Mouse (Mus musculus): ENCODE results near the gene Nat14.

Nat14 gene

GRCm38 (mm10) chr7:4948386-4948785 is 26.6 kb downstream of the Nat14 start:
- DNase-seq (ENCODE audit: low read depth, low spot score), result no peak

- DNase-seq (ENCODE audit: low read depth, low spot score), result no peak
Observed at GRCm38 (mm10) chr7:4950561-4951342, 28.9 kb downstream of the Nat14 start.

GRCm38 (mm10) chr7:4953815-4954445 is 32.1 kb downstream of the Nat14 start:
- DNase-seq (ENCODE audit: low read depth, low spot score), result no peak

- DNase-seq (ENCODE audit: low read depth, low spot score), result no peak
Observed at GRCm38 (mm10) chr7:4957361-4957760, 35.5 kb downstream of the Nat14 start.

- DNase-seq (ENCODE audit: low read depth, low spot score), result no peak
Observed at GRCm38 (mm10) chr7:4963527-4963926, 41.7 kb downstream of the Nat14 start.

GRCm38 (mm10) chr7:4964272-4964671 is 42.4 kb downstream of the Nat14 start, which contains the start of gene Sbk2:
Gene Sbk2, minus strand, starts transcription at chr7:4964406.
- DNase-seq (ENCODE audit: low read depth, low spot score), result peak; percentile 12

- DNase-seq (ENCODE audit: low read depth, low spot score), result no peak
Observed at GRCm38 (mm10) chr7:4964988-4965387, 43.2 kb downstream of the Nat14 start.

GRCm38 (mm10) chr7:4971068-4971467 is 49.2 kb downstream of the Nat14 start, which contains the start of gene Sbk3:
Gene Sbk3, minus strand, starts transcription at chr7:4971168.
- DNase-seq (ENCODE audit: low read depth, low spot score), result no peak

GRCm38 (mm10) chr7:4971710-4972109 is 49.9 kb downstream of the Nat14 start:
- DNase-seq (ENCODE audit: low read depth, low spot score), result no peak

GRCm38 (mm10) chr7:4972321-4973047 is 50.7 kb downstream of the Nat14 start:
- no peak for DNase-seq (ENCODE audit: low read depth, low spot score)
